9 mouse cellular contexts compared by ENCODE assay signal in genomic region chr8:84715893-84716468, GRCm38 (mm10). TPM values are rescaled to one million over a fixed set of nuclear protein-coding genes. Genes with fewer than 3 reads are reported as not detected.
A peak's percentile ranks its signal among the peaks of the same experiment; 100 is the strongest.
DNase-seq lines count a peak whose midpoint lies in the region; ATAC-seq and TF ChIP-seq lines count a peak whose summit lies in the region.
"Had no signal": no experiment of that assay in that cellular context is flagged by ENCODE, and none has a peak within 500 bp of the region (broad histone marks: within the 10 kb centered on the region; RNA-seq: fewer than 3 reads in every experiment).

No protein-coding gene starts in this region.

- no peak overlapping the region; the same call in 1 of the 2 replicates for H3K9ac ChIP-seq in kidney, embryonic 16.5 days (replicated peaks; ENCODE audit: low read length)
- H3K9ac ChIP-seq in forebrain, embryonic 11.5 days (ENCODE audit: low read length) = peak overlapping the region; percentile 45
- H3K9ac ChIP-seq in limb, embryonic 11.5 days (ENCODE audit: low read length) = 0 out of 2 replicates have a peak overlapping the region, but pooled peaks have one; percentile 38
- H3K9ac ChIP-seq in midbrain, postnatal 0 days (replicated peaks; ENCODE audit: low read length, poor library complexity, severe bottlenecking) = no peak overlapping the region
- no peak overlapping the region for H3K9ac ChIP-seq in lung, postnatal 0 days (replicated peaks; ENCODE audit: low read depth)

- H3K27ac ChIP-seq in kidney, embryonic 16.5 days (ENCODE audit: low read length) = no peak overlapping the region
- no peak overlapping the region for H3K27ac ChIP-seq in forebrain, embryonic 11.5 days (ENCODE audit: low read depth, low read length)
- H3K27ac ChIP-seq in limb, embryonic 11.5 days (replicated peaks; ENCODE audit: low read depth, low read length) = peak overlapping the region; percentile 59
- no peak overlapping the region for H3K27ac ChIP-seq in midbrain, postnatal 0 days (ENCODE audit: low read depth, low read length)
- no peak overlapping the region for H3K27ac ChIP-seq in lung, postnatal 0 days (ENCODE audit: low read length)

- H3K4me2 ChIP-seq in kidney, embryonic 16.5 days (replicated peaks; ENCODE audit: low read depth, low read length) = peak overlapping the region; percentile 25
- peak overlapping the region; percentile 35 for H3K4me2 ChIP-seq in forebrain, embryonic 11.5 days (ENCODE audit: low read depth, low read length, severe bottlenecking)
- H3K4me2 ChIP-seq in limb, embryonic 11.5 days (ENCODE audit: low read depth, severe bottlenecking) = peak overlapping the region; percentile 25; the same call in 1 of the 2 replicates
- peak overlapping the region; percentile 28; the same call in 1 of the 2 replicates for H3K4me2 ChIP-seq in midbrain, postnatal 0 days (ENCODE audit: low read depth, low read length, poor library complexity, severe bottlenecking)
- no peak overlapping the region for H3K4me2 ChIP-seq in lung, postnatal 0 days (replicated peaks; ENCODE audit: low read depth, low read length)

- no peak for ATAC-seq in kidney, embryonic 16.5 days (ENCODE audit: low FRiP score, low TSS enrichment)
- ATAC-seq in forebrain, embryonic 11.5 days (replicated peaks; ENCODE audit: low FRiP score) = no peak
- ATAC-seq in limb, embryonic 11.5 days (ENCODE audit: insufficient number of reproducible peaks, low FRiP score, low TSS enrichment, low read depth) = no peak
- ATAC-seq in midbrain, postnatal 0 days (ENCODE audit: low FRiP score) = no peak
- ATAC-seq in lung, postnatal 0 days = no peak

- no peak for TF ChIP-seq EP300 in lung, postnatal 0 days (IDR thresholded peaks at IDR 0.05)

- 13% methylated on average over 27 of the region's 27 CpGs for WGBS in kidney, embryonic 16.5 days
- 4% methylated on average over 27 of the region's 27 CpGs for whole genome bisulfite sequencing in forebrain, embryonic 11.5 days
- 4% methylated on average over 27 of the region's 27 CpGs for WGBS in limb, embryonic 11.5 days
- 10% methylated on average over 25 of the region's 27 CpGs for WGBS in midbrain, postnatal 0 days
- 61% methylated on average over 26 of the region's 27 CpGs for WGBS in lung, postnatal 0 days

- peaks cover 33% of the 10 kb centered on the region for H3K27me3 ChIP-seq in kidney, embryonic 16.5 days (ENCODE audit: insufficient read depth, low read length)
- peaks cover 29% of the 10 kb centered on the region for H3K27me3 ChIP-seq in forebrain, embryonic 11.5 days (ENCODE audit: control insufficient read depth, insufficient read depth, low read length)
- peaks cover 11% of the 10 kb centered on the region for H3K27me3 ChIP-seq in limb, embryonic 11.5 days (ENCODE audit: control insufficient read depth, insufficient read depth, low read length)
- H3K27me3 ChIP-seq in midbrain, postnatal 0 days (ENCODE audit: insufficient read depth, low read length) = 0 out of 2 replicates have a peak, but pooled peaks cover 8% of the 10 kb centered on the region
- H3K27me3 ChIP-seq in lung, postnatal 0 days (replicated peaks; ENCODE audit: insufficient read depth, low read length) = no peaks in the 10 kb centered on the region

- H3K9me3 ChIP-seq in kidney, embryonic 16.5 days (ENCODE audit: low read length) = no peaks in the 10 kb centered on the region
- no peaks in the 10 kb centered on the region for H3K9me3 ChIP-seq in forebrain, embryonic 11.5 days (ENCODE audit: control insufficient read depth, low read length)
- H3K9me3 ChIP-seq in limb, embryonic 11.5 days (ENCODE audit: control insufficient read depth, low read length) = no peaks in the 10 kb centered on the region
- no peaks in the 10 kb centered on the region for H3K9me3 ChIP-seq in midbrain, postnatal 0 days (ENCODE audit: low read length)
- no peaks in the 10 kb centered on the region for H3K9me3 ChIP-seq in lung, postnatal 0 days (ENCODE audit: low read length)

- 0 out of 2 replicates have a peak, but pooled peaks cover 4% of the 10 kb centered on the region for H3K36me3 ChIP-seq in kidney, embryonic 16.5 days (ENCODE audit: insufficient read depth, low read length)
- H3K36me3 ChIP-seq in forebrain, embryonic 11.5 days (ENCODE audit: control insufficient read depth, insufficient read depth, low read length) = no peaks in the 10 kb centered on the region; the same call in 1 of the 2 replicates
- no peaks in the 10 kb centered on the region; the same call in 1 of the 2 replicates for H3K36me3 ChIP-seq in limb, embryonic 11.5 days (ENCODE audit: control insufficient read depth, insufficient read depth, low read length)
- no peaks in the 10 kb centered on the region for H3K36me3 ChIP-seq in midbrain, postnatal 0 days (ENCODE audit: insufficient read depth, low read length)
- H3K36me3 ChIP-seq in lung, postnatal 0 days (ENCODE audit: insufficient read depth, low read length) = peaks cover 9% of the 10 kb centered on the region; the same call in 1 of the 2 replicates

- peaks cover 39% of the 10 kb centered on the region for H3K4me1 ChIP-seq in kidney, embryonic 16.5 days (ENCODE audit: insufficient read depth, low read length)
- peaks cover 41% of the 10 kb centered on the region for H3K4me1 ChIP-seq in forebrain, embryonic 11.5 days (replicated peaks; ENCODE audit: control insufficient read depth, insufficient read depth, low read length)
- H3K4me1 ChIP-seq in limb, embryonic 11.5 days (ENCODE audit: control insufficient read depth, insufficient read depth, low read length) = peaks cover 60% of the 10 kb centered on the region
- no peaks in the 10 kb centered on the region for H3K4me1 ChIP-seq in midbrain, postnatal 0 days (ENCODE audit: insufficient read depth, low read length)
- H3K4me1 ChIP-seq in lung, postnatal 0 days (ENCODE audit: insufficient read depth, low read depth, low read length) = peaks cover 24% of the 10 kb centered on the region

- no peak for DNase-seq in kidney, adult 11 months
- DNase-seq in forebrain, embryonic 11.5 days (ENCODE audit: low spot score) = no peak
- peak; percentile 63 for DNase-seq in limb, embryonic 11.5 days (ENCODE audit: low spot score)
- no peak for DNase-seq in midbrain, postnatal 0 days (ENCODE audit: low spot score)
- no peak for DNase-seq in lung, postnatal 0 days (ENCODE audit: low spot score)
- no peak for DNase-seq in adipocyte (ENCODE audit: low spot score)
- no peak for DNase-seq in kidney, adult 18-20 months
- DNase-seq: right cerebral cortex, adult 18-20 months had no signal

- peak overlapping the region; percentile 4; the same call in 1 of the 2 replicates for H3K4me3 ChIP-seq in kidney, embryonic 16.5 days (ENCODE audit: low read length)
- H3K4me3 ChIP-seq in forebrain, embryonic 11.5 days (ENCODE audit: low read depth, low read length) = no peak overlapping the region
- H3K4me3 ChIP-seq in limb, embryonic 11.5 days (ENCODE audit: low read depth, low read length) = 0 out of 2 replicates have a peak overlapping the region, but pooled peaks have one; percentile 3
- H3K4me3 ChIP-seq in midbrain, postnatal 0 days (ENCODE audit: low read depth, low read length) = no peak overlapping the region
- H3K4me3 ChIP-seq in lung, postnatal 0 days (ENCODE audit: low read depth, low read length) = no peak overlapping the region

- no peak for TF ChIP-seq CTCF in midbrain, postnatal 0 days (IDR thresholded peaks at IDR 0.05)
- no peak for TF ChIP-seq CTCF in lung, postnatal 0 days (IDR thresholded peaks at IDR 0.05)

RNA-seq across cellular contexts. Expression of gene G430095P16Rik, which starts 6.8 kb away (rescaled TPM):
- polyA plus RNA-seq in kidney, embryonic 16.5 days (2015; fragmentation: Nextera tagmentation; extraction: Ambion mirVana) = 2.3 and 2.8 TPM in 2 replicates
- polyA plus RNA-seq in forebrain, embryonic 11.5 days (2014; fragmentation: Nextera tagmentation; extraction: Ambion mirVana) = 3.0 and 3.1 TPM in 2 replicates
- 7.7 and 8.6 TPM in 2 replicates for polyA plus RNA-seq in limb, embryonic 11.5 days (2014; fragmentation: Nextera tagmentation; extraction: Ambion mirVana)
- total RNA-seq in midbrain, postnatal 0 days (2014; rRNA removed) = not detected in 2 replicates
- 0.39 and 0.71 TPM in 2 replicates for polyA plus RNA-seq in midbrain, postnatal 0 days (2015; fragmentation: Nextera tagmentation; extraction: Ambion mirVana)
- polyA plus RNA-seq in lung, postnatal 0 days (2015; fragmentation: Nextera tagmentation; extraction: Ambion mirVana) = 2.0 and 2.8 TPM in 2 replicates

RNA-seq across cellular contexts. Expression of gene Lyl1, which starts 14.7 kb away (rescaled TPM):
- polyA plus RNA-seq in kidney, embryonic 16.5 days (2015; fragmentation: Nextera tagmentation; extraction: Ambion mirVana) = 7.9 and 8.1 TPM in 2 replicates
- polyA plus RNA-seq in forebrain, embryonic 11.5 days (2014; fragmentation: Nextera tagmentation; extraction: Ambion mirVana) = 5.0 and 5.7 TPM in 2 replicates
- polyA plus RNA-seq in limb, embryonic 11.5 days (2014; fragmentation: Nextera tagmentation; extraction: Ambion mirVana) = 3.9 and 4.8 TPM in 2 replicates
- 4.6 and 4.8 TPM in 2 replicates for total RNA-seq in midbrain, postnatal 0 days (2014; rRNA removed)
- polyA plus RNA-seq in midbrain, postnatal 0 days (2015; fragmentation: Nextera tagmentation; extraction: Ambion mirVana) = 2.0 and 2.8 TPM in 2 replicates
- 11.6 and 13.9 TPM in 2 replicates for polyA plus RNA-seq in lung, postnatal 0 days (2015; fragmentation: Nextera tagmentation; extraction: Ambion mirVana)

RNA-seq across cellular contexts. Expression of gene Nacc1, which starts 28.3 kb away (rescaled TPM):
- 22.5 and 26.7 TPM in 2 replicates for polyA plus RNA-seq in kidney, embryonic 16.5 days (2015; fragmentation: Nextera tagmentation; extraction: Ambion mirVana)
- polyA plus RNA-seq in forebrain, embryonic 11.5 days (2014; fragmentation: Nextera tagmentation; extraction: Ambion mirVana) = 34.6 and 37.7 TPM in 2 replicates
- 26.4 and 26.7 TPM in 2 replicates for polyA plus RNA-seq in limb, embryonic 11.5 days (2014; fragmentation: Nextera tagmentation; extraction: Ambion mirVana)
- total RNA-seq in midbrain, postnatal 0 days (2014; rRNA removed) = 87.2 and 102 TPM in 2 replicates
- 13.7 and 13.8 TPM in 2 replicates for polyA plus RNA-seq in midbrain, postnatal 0 days (2015; fragmentation: Nextera tagmentation; extraction: Ambion mirVana)
- polyA plus RNA-seq in lung, postnatal 0 days (2015; fragmentation: Nextera tagmentation; extraction: Ambion mirVana) = 7.1 and 7.4 TPM in 2 replicates

RNA-seq across cellular contexts. Expression of gene Trmt1, which starts 29.9 kb away (rescaled TPM):
- 81.5 and 82.9 TPM in 2 replicates for polyA plus RNA-seq in kidney, embryonic 16.5 days (2015; fragmentation: Nextera tagmentation; extraction: Ambion mirVana)
- polyA plus RNA-seq in forebrain, embryonic 11.5 days (2014; fragmentation: Nextera tagmentation; extraction: Ambion mirVana) = 52.7 and 72.3 TPM in 2 replicates
- polyA plus RNA-seq in limb, embryonic 11.5 days (2014; fragmentation: Nextera tagmentation; extraction: Ambion mirVana) = 65.7 and 65.9 TPM in 2 replicates
- 88.5 and 99.5 TPM in 2 replicates for total RNA-seq in midbrain, postnatal 0 days (2014; rRNA removed)
- polyA plus RNA-seq in midbrain, postnatal 0 days (2015; fragmentation: Nextera tagmentation; extraction: Ambion mirVana) = 74.2 and 75.0 TPM in 2 replicates
- 38.4 and 43.4 TPM in 2 replicates for polyA plus RNA-seq in lung, postnatal 0 days (2015; fragmentation: Nextera tagmentation; extraction: Ambion mirVana)

RNA-seq across cellular contexts. Expression of gene Ier2, which starts 53.3 kb away (rescaled TPM):
- 73.5 and 78.0 TPM in 2 replicates for polyA plus RNA-seq in kidney, embryonic 16.5 days (2015; fragmentation: Nextera tagmentation; extraction: Ambion mirVana)
- 67.3 and 68.7 TPM in 2 replicates for polyA plus RNA-seq in forebrain, embryonic 11.5 days (2014; fragmentation: Nextera tagmentation; extraction: Ambion mirVana)
- 149 and 156 TPM in 2 replicates for polyA plus RNA-seq in limb, embryonic 11.5 days (2014; fragmentation: Nextera tagmentation; extraction: Ambion mirVana)
- 3.9 and 4.3 TPM in 2 replicates for total RNA-seq in midbrain, postnatal 0 days (2014; rRNA removed)
- polyA plus RNA-seq in midbrain, postnatal 0 days (2015; fragmentation: Nextera tagmentation; extraction: Ambion mirVana) = 12.8 and 14.7 TPM in 2 replicates
- polyA plus RNA-seq in lung, postnatal 0 days (2015; fragmentation: Nextera tagmentation; extraction: Ambion mirVana) = 113 and 140 TPM in 2 replicates

Comparison
In these comparisons a context has a peak if more than half of its experiments do, and no peak if none do; other contexts are left out.
1. H3K4me3 ChIP-seq: peak in kidney, embryonic 16.5 days (single experiment) and limb, embryonic 11.5 days (single experiment); none in forebrain, embryonic 11.5 days (single experiment), midbrain, postnatal 0 days (single experiment) and lung, postnatal 0 days (single experiment).
2. H3K9ac ChIP-seq: peak in forebrain, embryonic 11.5 days (single experiment) and limb, embryonic 11.5 days (single experiment); none in kidney, embryonic 16.5 days (single experiment), midbrain, postnatal 0 days (single experiment) and lung, postnatal 0 days (single experiment).